Mouse (Mus musculus): ENCODE data around the gene Ywhae.
A peak's percentile ranks its signal among the peaks of the same experiment; 100 is the strongest.

Ywhae gene

DNA sequence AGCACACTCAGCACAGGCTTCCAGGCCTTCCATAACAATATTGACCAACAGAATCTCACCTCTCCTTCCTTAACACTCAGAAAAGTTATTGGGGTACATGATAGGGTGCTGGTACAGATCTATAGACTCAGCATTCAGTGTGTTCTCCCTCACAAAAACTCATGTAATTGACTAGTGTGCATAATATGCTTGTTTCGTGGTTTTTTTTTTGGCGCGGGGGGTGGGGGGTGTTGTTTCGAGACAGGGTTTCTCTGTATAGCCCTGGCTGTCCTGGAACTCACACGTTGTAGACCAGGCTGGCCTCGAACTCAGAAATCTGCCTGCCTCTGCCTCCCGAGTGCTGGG, 5.8 kb downstream of the Ywhae start:
- DNase-seq, result no peak

DNA sequence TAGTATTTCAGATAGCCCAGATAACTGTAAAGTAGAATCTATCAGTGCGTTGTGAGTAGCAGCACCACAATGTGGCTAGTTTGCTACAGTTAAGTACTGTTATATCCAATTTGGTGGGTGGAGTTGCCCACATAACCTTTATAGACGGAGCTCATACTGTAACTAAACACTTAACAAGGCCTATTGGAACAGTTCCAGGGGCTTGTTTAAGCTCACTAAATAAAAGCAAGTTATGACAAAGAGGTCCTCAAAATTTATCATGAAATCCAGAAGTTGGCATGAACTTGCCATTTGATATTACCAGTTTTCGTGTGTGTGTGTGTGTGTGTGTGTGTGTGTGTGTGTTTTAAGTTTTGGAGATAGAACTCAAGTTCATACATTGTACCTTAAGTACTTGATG, 7.5 kb downstream of the Ywhae start:
- no peak for DNase-seq

DNA sequence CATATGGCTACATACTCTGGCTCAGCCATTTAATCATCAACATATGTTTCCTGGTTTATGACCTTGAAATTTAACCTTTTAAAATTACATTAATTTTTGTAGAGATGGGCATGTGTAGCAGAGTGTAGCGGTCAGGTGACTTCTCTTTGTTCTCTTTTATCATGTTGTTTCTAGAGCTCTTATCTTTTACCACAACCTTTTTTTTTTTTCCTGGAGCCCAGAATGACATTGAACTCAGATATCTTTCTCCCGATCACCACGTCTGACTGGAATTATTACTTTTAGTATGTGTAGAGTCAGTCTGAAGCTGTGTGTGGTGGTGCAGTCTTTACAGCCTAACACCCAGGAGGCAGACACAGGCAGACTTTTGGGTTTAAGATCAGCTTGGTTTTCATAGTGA, 8.9 kb downstream of the Ywhae start:
- no peak for DNase-seq

DNA sequence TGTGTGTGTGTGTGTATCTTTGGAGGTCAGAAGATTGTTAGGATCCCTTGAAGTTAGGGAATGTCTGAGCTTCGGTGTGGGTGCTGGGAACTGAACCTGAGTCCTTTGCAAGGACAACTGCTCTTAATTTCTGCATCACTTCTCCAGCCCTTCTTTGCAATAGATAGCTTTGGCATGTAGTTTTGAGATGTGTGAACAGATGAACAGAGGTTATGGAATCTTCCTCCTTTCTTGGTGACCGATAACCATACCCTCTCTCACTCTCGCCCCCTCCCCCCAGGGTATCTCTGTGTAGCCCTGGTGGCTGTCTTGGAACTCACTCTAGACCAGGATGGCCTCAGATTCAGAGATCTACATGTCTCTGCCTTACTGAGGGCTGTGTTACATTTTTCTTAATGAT, 12.1 kb downstream of the Ywhae start:
- DNase-seq, result no peak

- no peak for DNase-seq
Observed at GRCm38 (mm10) chr11:75750537-75750936, 17.9 kb downstream of the Ywhae start.

DNA sequence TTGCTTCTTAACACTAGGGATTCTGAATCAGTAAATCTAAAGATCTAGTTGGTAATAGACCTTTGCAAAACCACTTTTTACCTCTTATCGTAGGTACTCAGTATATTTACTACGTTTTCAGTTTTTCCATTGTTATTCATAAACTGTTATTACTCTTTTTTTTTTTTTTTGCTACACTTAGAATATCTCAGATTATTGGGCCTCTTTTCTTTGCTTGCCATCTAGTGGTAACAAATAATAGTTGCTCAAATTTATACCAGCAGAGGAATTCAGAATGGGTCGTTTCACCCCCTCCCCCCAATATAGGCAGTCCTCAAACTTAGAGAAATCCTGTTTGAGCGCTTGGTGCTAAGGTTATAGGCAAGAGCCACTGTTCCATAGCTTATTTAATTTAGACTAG, 18.4 kb downstream of the Ywhae start:
- no peak for DNase-seq

DNA sequence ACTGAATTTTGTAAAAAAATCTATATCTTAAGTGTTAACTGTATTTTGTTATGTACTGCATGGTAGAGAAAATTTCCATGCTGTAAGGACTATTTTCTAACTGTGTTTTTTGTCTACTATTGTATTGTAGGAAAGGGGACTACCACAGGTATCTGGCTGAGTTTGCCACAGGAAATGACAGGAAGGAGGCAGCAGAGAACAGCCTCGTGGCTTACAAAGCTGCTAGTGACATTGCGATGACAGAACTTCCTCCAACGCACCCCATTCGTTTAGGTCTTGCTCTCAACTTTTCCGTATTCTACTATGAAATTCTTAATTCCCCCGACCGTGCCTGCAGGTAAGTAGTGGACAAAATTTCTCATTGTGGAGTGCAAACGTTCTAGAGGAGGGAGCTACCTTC, 24.0 kb downstream of the Ywhae start:
- DNase-seq, result no peak

GRCm38 (mm10) chr11:75758553-75758952, 25.9 kb downstream of the Ywhae start:
- DNase-seq, result no peak

- DNase-seq, result no peak
Observed at GRCm38 (mm10) chr11:75760785-75761184, 28.1 kb downstream of the Ywhae start.

DNA sequence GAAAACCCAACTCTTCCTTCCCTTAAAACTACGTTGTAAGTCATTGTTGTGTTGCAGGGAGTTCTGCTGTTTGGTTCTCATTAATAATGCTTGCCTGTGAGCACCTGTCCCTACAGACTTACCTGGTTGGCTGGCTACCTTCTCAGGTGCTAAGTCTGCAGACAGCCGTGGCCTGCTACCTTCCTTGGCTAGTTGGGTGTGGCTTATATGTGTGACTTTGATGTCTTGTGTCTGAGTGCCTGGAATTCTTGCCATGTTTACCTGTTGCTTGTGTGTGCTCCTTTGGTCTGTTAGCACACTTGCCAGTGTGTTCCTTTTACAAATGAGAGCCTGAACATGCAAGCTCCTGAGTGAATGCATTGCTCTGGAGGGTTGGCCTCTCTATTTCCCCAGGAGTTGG, 30.0 kb downstream of the Ywhae start:
- DNase-seq, result no peak

DNA sequence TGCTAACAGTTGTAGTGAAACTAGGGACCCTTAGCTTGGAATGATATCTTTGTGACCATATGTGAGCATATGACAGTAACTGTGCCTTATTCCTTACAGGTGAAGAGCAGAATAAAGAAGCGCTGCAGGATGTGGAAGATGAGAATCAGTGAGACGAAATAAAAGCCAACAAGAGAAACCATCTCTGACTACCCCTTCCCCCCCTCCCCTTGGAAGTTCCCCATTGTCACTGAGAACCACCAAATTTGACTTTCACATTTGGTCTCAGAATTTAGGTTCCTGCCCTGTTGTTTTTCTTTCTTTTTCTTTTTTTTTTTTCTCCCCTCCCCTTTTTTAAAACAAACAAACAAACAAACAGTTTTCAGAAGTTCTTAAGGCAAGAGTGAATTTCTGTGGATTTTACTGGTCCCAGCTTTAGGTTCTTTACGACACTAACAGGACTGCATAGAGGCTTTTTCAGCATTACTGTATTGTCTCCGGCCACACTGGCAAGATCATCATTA, 31.9 kb downstream of the Ywhae start:
- no peak for DNase-seq

DNA sequence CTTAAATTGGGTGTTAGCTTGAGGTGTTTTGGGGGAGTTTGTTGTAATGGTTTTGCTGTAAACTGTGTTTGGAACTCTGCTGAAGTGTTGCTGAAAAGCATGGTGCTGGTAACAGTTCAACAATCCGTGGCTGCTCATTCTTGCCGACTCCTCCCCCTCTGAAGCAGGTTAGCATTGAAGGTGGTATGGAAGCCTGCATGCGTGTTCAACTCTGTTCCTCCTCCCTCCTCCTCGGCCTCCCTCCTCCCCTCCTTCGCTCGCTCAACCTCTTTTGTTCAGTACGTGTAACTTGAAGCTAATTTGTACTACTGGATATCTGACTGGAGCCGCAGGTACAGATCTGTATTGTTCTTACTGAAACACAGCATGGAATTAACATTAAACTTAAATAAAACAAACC, 32.5 kb downstream of the Ywhae start:
- no peak for DNase-seq

DNA sequence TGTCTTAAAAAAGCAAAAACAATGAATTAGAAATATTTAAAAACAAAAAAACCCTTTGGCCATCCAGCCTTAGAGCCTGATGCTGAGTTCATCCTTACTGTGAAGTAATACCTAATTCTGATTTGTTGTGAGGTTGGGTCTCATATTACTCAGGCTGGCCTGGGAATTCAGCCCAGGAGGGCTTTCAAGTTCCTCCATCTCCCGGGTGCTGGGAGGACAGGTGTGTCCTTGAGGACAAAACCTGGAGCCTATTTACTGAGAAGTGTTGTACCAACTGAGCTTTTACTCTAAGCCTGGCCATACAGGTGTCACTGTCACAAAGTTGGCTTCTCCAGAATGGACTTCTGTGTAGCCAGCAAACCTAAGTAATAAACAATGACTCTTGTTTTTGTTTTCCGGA, 34.3 kb downstream of the Ywhae start:
- no peak for DNase-seq

- DNase-seq, result no peak
Observed at GRCm38 (mm10) chr11:75768091-75768989, 35.7 kb downstream of the Ywhae start.

GRCm38 (mm10) chr11:75769206-75769605, 36.5 kb downstream of the Ywhae start:
- DNase-seq, result peak; percentile 72 to 76

DNA sequence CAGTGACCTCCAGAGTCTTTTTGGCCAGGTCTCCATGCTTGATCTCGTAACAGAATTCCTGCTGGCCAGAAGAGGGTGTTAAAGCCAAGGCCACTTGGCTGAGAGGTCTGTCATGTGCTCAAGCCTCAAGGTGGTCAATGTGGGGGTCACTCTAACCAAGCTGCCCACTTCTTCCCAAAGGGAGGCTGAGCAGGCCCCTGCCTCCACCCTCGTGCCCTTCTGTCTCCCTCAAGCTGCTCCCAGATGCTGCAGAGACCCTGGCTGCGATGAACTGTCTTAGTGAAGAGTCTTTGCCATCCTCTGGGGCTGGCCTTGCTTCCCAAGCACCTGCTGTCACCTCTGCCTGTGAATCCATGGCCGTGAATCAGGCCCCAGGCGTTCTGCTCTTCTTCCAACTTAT, 39.9 kb downstream of the Ywhae start:
- no peak for DNase-seq

DNA sequence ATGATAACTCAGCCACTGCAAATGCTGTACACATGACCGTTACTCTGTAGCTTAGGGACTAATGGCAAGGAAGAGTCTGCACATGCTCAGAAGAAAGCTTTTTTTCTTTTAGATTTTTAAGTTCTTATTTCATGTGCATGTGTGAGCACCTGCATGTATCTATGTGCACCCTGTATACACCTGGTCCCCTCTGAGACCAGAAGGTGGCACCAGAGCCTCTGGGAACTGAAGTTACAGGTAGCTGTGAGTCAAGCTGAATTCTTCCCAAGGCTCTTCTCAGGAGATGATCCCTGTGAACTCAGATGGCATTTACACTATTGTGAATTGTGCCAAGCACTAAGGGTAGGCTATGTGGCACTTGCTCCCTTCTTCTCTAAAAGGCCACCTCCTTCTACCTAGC, 43.2 kb downstream of the Ywhae start:
- no peak for DNase-seq

GRCm38 (mm10) chr11:75781919-75782318, 49.2 kb downstream of the Ywhae start:
- DNase-seq, result peak; percentile 42 to 67

- no peak for DNase-seq
Observed at GRCm38 (mm10) chr11:75783799-75784198, 51.1 kb downstream of the Ywhae start.

DNA sequence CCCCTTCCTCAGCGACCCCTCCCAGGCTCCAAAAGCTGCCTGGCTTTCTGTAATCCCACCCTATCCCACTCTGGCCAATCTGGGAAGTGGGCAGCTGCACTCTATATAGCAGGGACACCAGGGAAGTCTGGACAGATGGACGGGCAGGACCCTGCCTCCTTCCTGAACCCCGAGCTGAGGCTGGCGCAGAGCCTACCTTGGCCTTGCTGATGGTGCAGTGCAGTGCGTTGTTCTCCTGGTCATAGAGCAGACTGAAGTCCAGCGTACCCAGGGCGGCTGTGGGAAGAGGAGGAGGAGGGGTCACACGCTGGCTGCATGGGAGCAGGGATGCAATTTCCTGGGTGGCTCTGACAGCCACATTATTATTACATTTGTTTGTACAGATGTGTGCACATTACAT, 53.2 kb downstream of the Ywhae start:
- no peak for DNase-seq

DNA sequence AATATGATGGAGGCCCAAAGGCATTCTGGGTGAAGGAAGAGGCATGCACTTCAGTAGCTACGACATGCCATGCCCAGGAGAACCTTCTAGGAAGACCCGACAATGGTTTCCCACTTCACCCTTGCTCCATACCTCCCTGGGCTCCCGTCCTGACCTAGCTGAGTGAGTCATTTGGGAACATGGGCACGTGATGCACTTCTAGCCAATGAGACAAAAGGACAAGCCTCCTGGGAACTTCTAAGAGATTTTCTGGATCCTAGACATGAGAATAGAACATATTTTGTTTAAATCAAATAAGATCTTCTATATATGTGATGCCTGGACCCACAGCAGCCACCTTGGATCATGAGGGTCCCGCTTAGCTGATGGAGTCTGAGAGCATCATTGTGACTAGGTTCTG, 59.9 kb downstream of the Ywhae start:
- DNase-seq, result no peak

- DNase-seq, result no peak
Observed at GRCm38 (mm10) chr11:75793351-75793750, 60.7 kb downstream of the Ywhae start.

DNA sequence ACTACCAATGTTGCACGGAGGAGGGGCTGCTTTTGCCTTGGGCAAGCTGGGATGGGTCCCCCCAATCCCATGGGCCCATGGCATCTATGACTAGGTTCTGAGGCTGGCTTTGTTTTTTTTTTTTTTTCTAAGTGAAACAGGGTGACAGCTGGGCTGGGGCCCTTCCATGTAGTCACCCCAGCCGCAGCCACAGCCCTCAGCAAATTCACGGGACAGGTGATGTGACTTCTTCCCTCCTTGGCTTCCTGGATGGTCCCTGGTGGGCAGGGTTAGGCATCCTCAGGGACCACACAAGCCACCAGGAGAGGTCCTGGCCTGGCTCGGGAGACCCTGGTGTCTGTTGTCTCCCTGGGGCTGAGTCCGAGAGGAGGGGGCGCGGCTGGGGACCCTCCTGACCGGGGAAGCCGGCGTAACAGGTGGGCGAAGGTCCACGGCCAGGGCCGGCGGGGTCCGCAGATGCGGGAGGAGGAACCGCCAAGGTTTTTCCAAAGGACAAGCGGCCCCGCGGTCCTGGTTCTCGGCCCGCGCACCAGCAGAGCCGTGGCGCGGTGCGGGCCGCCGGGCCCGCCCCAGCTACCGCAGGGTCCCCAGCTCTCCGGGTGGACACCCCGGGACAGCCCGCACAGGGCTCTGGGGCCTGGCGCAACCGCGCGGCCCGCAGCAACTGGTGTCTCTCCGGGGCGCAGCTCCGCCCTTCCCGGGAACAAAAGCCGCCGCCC, 62.1 kb downstream of the Ywhae start:
- DNase-seq, result no peak

DNA sequence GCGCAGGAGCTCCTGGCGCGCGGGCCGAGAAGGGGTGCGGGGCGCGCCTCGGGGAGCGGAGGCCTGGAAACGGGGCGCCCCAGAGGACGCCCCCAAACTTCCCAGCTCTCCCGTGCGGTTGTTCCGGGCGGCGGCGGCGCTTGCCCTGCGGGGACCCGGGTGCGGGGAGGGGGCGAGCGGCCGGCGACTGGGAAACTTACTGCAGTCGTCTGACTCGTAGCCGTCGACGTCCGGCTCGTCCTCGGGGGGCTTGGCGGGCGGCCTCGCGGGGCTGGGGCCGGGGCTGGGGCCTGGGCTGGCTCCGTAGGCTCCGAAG, 62.6 kb downstream of the Ywhae start:
- DNase-seq, result no peak
